Comparison of ENCODE assay signal across 19 mouse cellular contexts in the genomic region with DNA sequence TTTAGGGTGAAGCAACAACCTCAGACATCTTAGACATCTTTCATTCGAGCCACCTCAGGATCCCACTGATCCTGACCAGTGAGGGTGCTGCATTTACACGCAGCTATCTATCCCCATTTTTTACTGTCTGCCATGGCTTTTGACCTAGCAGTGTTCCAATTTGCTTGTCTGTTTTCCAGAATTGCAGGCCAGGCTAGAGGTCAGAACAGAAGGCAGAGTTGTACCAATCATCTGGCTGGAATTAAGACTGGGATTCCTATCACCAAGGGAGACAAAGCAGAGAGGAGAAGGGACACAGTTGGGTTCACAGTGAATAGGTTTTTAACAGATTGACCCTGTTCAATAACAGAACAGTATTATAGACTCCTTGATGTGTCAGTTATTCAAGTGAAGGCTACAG. TPM values are rescaled to one million over a fixed set of nuclear protein-coding genes. Genes with fewer than 3 reads are reported as not detected.
"Had no signal": no experiment of that assay in that cellular context is flagged by ENCODE, and none has a peak within 500 bp of the region (broad histone marks: within the 10 kb centered on the region; RNA-seq: fewer than 3 reads in every experiment).

No protein-coding gene starts in this region.

- DNase-seq: lung, adult 18-20 months; lung, embryonic 14.5 days; lung, postnatal 10 days; lung, postnatal 4 days; midbrain, embryonic 14.5 days; retina, postnatal 1 day; right cerebral cortex, adult 18-20 months; right cerebral cortex, postnatal 25 days; right cerebral cortex, postnatal 4 days; spleen, adult 18-20 months; thymus, adult 18-20 months; thymus, postnatal 14 days; thymus, postnatal 36 days had no signal

- H3K27ac ChIP-seq: midbrain, embryonic 10.5 days; midbrain, embryonic 12.5 days; neural tube, embryonic 13.5 days; neural tube, embryonic 15.5 days had no signal

- H3K36me3 ChIP-seq: midbrain, embryonic 10.5 days; midbrain, embryonic 12.5 days; neural tube, embryonic 13.5 days; neural tube, embryonic 15.5 days had no signal

- H3K27me3 ChIP-seq: midbrain, embryonic 12.5 days; neural tube, embryonic 13.5 days; neural tube, embryonic 15.5 days had no signal

- H3K9me3 ChIP-seq: midbrain, embryonic 10.5 days; midbrain, embryonic 12.5 days; neural tube, embryonic 13.5 days; neural tube, embryonic 15.5 days had no signal

- H3K4me3 ChIP-seq: midbrain, embryonic 10.5 days; midbrain, embryonic 12.5 days; myocyte; neural tube, embryonic 13.5 days; neural tube, embryonic 15.5 days had no signal

- H3K4me1 ChIP-seq: midbrain, embryonic 10.5 days; midbrain, embryonic 12.5 days; neural tube, embryonic 13.5 days; neural tube, embryonic 15.5 days had no signal

RNA-seq across cellular contexts. Expression of a gene that starts 43.5 kb away (rescaled TPM):
- total RNA-seq: megakaryocyte-erythroid progenitor cell, adult 5-6 weeks had no signal
- polyA plus RNA-seq: myocyte had no signal
